Mouse (Mus musculus) urinary bladder, postnatal 25 days (tissue): ENCODE measurements at regions not wholly inside any gene's neighbourhood (a gene's known extent, or its start where the extent isn't known, plus 50 kb on each side); places are given as distances from the start of the nearest gene placed in this dataset.
"Not testable (repeated sequence)": the region's sequence is repeated elsewhere in the genome, so short reads cannot be mapped to it uniquely, and the experiment has no call there.

ENCODE experiments used
- DNase-seq: peaks from one replicate; pipeline ENCODE4 v3.0.0; 2022; ENCODE audit warnings: low spot score

- peak; percentile 35 for DNase-seq
Measured at GRCm38 (mm10) chr5:16937840-16938239, 146.2 kb downstream of the Gm28710 start.

DNA sequence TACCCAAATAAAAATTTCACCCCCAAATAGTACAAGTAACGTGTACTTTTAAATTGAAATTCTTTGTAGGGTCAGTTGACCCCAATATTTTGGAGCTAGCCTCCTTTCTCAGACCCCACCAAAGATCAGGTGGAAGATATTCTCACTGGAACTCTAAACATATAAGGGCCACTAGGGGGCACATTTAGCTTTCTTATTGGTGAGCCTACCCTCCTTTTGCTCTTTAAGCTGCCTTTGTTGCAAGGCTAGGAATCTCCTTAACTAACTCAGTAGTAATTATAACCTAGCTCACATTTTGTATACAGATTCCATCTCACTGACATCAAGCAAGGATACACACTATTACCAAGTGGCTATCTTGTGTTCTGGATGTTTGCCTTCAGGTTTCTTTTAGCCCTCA, 155.8 kb downstream of the Gm28710 start:
- no peak for DNase-seq

DNA sequence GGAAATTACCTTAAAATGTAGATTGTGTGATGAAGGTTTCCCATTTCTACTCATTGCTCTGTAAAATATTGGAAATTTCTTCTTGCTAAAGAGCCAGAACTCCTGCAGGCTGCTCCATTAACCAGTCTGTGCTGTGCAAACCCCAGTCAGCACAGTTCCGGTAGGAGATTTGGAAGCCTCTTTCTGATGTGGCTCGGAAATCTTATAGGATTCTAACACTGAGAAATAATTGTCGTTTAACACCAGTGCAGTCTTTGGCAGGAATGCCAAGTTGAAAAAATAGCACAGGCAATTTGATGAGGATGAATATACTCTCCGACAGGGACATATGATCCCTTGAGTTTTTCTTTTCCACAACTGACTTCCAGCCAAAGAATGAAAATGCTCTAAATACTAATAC, 176.1 kb downstream of the Gm28710 start:
- no peak for DNase-seq

DNA sequence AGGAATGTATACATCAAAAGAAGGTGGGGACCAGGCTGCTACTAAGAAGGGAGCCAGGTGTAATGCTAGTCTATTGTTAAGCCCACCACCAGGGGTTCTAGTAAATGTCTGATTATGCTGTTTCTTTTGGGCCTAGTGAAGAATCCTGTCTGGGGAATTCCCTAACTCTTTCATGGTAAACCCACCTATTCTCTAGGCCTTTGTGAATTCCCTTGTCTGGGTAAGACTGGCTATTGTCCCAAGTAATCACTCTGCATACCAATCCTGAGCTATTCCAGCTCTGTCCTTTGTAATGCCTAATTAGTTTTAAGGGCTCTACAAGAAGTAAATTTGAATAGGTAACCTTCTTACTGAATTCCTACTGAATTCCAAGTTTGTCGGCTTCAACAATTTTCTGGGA, 177.2 kb downstream of the Gm28710 start:
- not testable (repeated sequence) for DNase-seq

- DNase-seq, result no peak
Measured at GRCm38 (mm10) chr5:16973206-16973896, 181.7 kb downstream of the Gm28710 start.

- no peak for DNase-seq
Measured at GRCm38 (mm10) chr5:16976006-16976405, 184.4 kb downstream of the Gm28710 start.

- DNase-seq, result no peak
Measured at GRCm38 (mm10) chr5:16984877-16985276, 193.3 kb downstream of the Gm28710 start.

DNA sequence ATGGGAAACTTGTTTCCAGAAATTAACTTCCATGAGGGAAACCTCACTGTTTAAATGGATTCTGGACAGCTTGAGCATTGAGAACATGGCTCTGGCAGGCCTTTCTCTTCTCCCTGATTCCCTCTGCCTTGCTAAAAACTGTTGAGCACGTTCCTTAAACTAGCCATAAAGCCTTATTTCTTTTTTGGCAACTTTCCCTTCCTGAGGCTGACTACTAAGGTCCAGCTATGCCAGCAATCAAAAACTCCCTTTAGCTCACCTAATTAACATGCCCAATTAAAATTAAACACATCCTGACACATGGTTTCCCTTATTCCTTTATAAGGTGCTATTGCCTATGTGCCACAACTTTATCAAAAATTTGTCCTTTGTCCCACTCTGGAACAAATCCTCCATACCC, 199.9 kb downstream of the Gm28710 start:
- no peak for DNase-seq

DNA sequence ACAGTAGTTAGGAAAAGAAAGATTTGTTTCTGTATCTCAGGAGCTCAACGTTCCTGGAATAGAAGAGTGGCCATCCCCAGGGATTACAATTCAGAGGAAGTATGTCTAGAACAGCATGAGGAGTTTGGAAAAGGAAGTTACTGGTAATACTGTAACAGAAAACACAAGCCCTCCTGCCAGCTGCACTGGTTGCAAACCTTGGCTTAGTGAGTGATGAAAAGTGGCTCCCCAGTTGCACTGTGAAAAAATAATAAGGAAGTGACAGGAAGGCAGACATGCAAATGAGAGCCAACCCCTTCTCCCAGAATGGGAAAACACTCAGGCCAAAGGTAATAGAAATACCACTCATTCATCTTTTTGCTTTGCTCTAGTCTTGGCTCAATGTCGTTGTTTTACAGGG, 207.6 kb downstream of the Gm28710 start:
- no peak for DNase-seq

- no peak for DNase-seq
Measured at GRCm38 (mm10) chr5:17006807-17007522, 215.4 kb downstream of the Gm28710 start.

DNA sequence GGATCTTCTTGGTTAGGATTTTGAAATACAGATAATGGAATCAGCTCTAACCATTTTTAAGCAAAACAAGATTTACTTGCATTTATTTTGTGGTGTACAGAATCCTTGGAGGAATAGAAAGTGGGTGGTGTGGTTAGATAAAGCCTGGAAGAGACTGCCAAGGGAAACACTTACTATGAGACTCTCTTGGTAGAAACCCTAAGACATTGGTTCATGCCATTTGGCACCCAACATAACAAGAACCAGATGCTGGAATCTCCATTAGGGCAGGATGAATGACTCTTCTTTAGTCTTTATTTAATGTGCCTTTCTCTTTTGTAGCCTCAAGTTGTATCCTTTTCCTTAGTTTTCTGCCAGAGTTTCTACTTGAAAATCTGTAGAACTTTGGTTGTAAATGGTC, 230.0 kb downstream of the Gm28710 start:
- DNase-seq, result no peak

DNA sequence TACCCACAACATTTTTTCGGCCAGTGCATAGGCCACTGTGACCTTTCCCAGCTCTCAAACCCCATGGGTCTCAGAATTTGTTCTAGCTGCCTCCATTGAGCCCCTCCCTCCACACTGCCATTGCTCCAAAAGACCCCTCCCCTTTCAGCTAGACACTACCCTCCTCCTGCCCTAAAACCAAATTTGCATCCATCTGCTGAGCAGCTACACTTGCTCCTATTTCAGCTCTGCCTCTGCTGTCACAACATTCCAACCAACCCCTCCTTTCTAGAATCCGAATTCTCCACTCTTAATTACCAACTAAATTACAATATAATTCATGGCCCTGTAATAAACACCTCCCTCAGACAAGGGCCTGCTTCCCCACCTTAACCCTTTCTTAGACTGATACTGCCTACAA, 262.3 kb downstream of the Gm28710 start:
- no peak for DNase-seq

DNA sequence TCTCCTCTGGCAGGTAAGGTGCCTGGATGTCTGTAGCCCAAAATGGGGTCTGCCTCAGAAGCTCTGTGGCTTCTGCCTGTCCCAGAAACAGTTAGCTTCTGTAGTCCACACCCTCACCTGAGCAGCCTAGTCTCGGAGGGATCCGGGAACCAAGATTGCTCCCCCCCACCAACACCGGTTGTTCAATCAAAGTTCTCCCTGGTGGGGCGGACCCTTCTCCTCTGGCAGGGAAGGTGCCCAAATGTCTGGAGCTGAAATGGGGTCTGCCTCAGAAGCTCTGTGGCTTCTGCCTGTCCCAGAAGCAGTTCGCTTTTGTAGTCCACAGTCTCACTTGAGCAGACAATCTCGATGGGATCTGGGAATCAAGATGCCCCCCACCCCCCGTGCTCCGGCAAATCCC, 273.0 kb downstream of the Gm28710 start:
- DNase-seq, result no peak

- DNase-seq, result no peak
Measured at GRCm38 (mm10) chr5:17080405-17080804, 288.8 kb downstream of the Gm28710 start.

DNA sequence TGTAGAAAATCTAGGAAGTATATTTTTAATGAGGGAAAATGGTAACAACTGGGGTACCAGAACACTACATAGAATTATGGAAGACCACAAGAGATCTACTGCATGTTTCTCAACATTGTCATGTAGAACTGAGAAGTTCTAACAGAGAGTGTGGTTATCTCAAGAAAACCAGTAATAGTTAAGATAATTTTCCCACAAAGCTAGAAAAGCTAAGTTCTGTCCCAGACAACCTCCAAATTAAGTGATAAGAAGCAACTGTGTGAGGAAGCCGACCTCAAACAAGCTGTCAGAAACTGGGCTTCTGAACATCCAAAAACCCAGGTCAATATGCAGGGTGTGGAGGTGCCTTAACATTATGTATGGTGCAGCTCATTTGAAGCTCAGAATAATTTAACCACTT, 261.4 kb upstream of the Speer4f2 start:
- DNase-seq, result no peak

GRCm38 (mm10) chr5:17112026-17112425, 261.0 kb upstream of the Speer4f2 start:
- DNase-seq, result no peak

DNA sequence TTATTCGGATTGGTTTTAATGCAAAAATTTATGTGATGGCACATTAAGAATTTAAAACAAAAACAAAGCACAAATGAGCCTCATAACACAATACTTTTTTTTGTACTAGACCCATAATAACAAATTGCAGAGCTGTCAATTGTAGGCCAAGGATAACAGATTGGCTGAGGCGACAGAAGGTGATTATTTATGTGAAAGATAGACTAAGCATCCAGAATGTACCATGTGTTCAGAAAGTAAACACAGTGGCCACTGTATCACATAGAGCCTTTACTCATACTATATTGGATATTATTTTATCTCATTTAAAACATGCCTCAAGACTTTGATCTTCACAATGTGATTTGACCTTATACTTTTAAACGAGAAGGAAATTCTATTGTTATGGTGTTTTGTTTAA, 257.9 kb upstream of the Speer4f2 start:
- DNase-seq, result no peak

GRCm38 (mm10) chr5:17116072-17116471, 256.9 kb upstream of the Speer4f2 start:
- DNase-seq, result no peak

GRCm38 (mm10) chr5:17125240-17125639, 247.7 kb upstream of the Speer4f2 start:
- no peak for DNase-seq

DNA sequence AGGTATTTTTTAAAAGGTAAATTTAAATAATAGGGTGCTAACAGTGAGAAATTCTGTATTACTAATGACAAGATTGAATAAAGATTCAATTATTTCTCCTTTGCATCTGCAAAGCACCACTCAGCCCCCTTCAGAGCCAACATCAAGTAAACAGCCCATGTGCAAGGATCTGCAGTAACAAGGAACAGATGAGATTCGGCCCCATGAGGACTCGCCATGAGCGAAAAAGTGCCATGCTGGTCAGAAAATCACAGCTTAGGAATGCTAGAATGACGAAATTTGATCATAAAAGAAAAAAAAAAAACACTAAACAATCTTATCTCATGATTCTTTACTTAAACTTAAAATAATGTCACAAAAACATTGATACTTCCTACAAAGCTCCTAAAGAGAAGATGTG, 245.5 kb upstream of the Speer4f2 start:
- no peak for DNase-seq

- no peak for DNase-seq
Measured at GRCm38 (mm10) chr5:17135489-17135888, 237.5 kb upstream of the Speer4f2 start.

DNA sequence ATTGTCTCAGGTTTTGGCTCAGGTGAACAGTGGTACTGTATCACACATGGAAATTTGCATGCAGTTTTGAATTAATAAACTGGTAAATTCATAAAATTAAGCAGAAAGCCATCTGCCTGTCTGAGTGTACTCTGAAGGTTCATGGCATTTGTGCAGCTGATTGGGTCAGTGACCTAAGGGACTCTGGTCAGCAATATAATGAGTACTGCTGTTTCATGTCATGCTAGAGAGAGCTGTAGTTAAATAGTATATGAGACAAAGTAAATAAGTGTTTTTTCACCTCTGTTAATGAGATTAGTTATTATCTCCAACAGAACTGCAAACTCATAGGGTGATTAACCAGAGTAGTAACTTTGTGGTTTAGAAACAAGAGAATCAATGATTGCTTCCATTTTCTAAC, 231.4 kb upstream of the Speer4f2 start:
- no peak for DNase-seq

DNA sequence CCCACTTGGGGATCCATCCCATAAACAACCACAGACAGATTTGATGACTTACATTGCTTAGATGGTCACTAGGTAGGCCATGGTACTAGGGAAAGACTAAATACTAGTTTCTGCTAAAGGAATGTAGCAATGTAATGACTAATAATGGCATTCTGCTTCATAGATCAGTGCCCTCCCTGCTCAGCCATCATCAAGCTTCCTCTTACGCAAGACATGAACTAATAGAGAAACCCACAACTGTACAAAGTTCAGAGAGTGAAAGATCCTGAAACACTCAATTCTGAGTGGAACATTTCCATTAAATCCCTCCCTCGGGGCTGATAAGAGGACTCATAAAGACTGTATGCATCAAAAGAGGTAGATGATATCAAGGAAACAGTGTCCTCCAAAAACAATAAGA, 198.4 kb upstream of the Speer4f2 start:
- DNase-seq, result no peak

DNA sequence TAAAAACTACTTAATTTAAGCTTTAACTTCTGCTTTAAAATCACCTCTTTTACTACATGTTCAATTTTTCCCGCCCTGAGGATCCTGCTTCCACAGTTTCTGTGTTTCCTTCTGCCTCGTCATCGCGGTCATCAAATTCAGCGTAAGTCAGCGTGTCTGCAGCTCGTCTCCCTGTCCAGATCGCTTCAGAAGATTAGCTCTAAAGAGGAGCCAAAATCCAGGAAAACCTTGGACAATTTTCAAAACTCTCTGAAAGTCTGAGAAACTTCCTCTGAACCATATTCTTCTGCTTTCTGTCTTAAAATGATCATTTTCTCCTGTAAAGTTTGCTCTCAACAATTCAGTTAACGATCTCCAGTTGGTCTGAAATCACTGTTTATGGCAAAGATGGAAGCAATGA, 196.2 kb upstream of the Speer4f2 start:
- DNase-seq, result no peak
